Mouse (Mus musculus) midbrain, postnatal 0 days (tissue): Measurements from ENCODE around the gene Dclk2. TPM values are rescaled to one million over a fixed set of nuclear protein-coding genes. Genes with fewer than 3 reads are reported as not detected.

Experiments
- ATAC-seq: fragments of 200-750 bp; cut with Nextera tagmentation; 2 replicates; pipeline ENCODE4 v1.8.0; 2017; ENCODE audit warnings: moderate number of reproducible peaks, mild to moderate bottlenecking, moderate TSS enrichment, moderate library complexity; ENCODE audit not compliant: low FRiP score
- DNase-seq: peaks from one replicate; pipeline ENCODE4 v3.0.0-alpha.2; 2015; ENCODE audit warnings: low spot score
- H3K27ac ChIP-seq: fragments of 300-500 bp; sonication (generic); 2 replicates; pipeline ENCODE4 v1.5.1; 2014; ENCODE audit warnings: low read depth, mild to moderate bottlenecking, low read length, mixed read lengths
- H3K27me3 ChIP-seq: fragments of 300-500 bp; sonication (generic); 2 replicates; pipeline ENCODE4 v1.6.1; 2014; ENCODE audit warnings: low read length, control low read depth, mixed read lengths; ENCODE audit not compliant: insufficient read depth
- H3K36me3 ChIP-seq: fragments of 300-500 bp; sonication (generic); 2 replicates; pipeline ENCODE4 v1.6.1; 2014; ENCODE audit warnings: low read length, control low read depth, mixed read lengths; ENCODE audit not compliant: insufficient read depth
- H3K4me1 ChIP-seq: fragments of 300-500 bp; sonication (generic); 2 replicates; pipeline ENCODE4 v1.6.1; 2014; ENCODE audit warnings: mild to moderate bottlenecking, control low read depth, antibody characterized with exemption, low read length, mixed read lengths; ENCODE audit not compliant: insufficient read depth
- H3K4me2 ChIP-seq: fragments of 300-500 bp; sonication (generic); 2 replicates; pipeline ENCODE4 v1.6.1; 2014; ENCODE audit warnings: low read depth, mild to moderate bottlenecking, low read length, mixed read lengths; ENCODE audit not compliant: poor library complexity, severe bottlenecking
- H3K4me3 ChIP-seq: fragments of 300-500 bp; sonication (generic); 2 replicates; pipeline ENCODE4 v1.5.1; 2014; ENCODE audit warnings: low read depth, mild to moderate bottlenecking, low read length, moderate library complexity
- H3K9ac ChIP-seq: fragments of 300-500 bp; sonication (generic); replicated peaks from 2 replicates; pipeline ENCODE4 v1.6.1; 2014; ENCODE audit warnings: mild to moderate bottlenecking, low read length, moderate library complexity, mixed read lengths; ENCODE audit not compliant: poor library complexity, severe bottlenecking
- H3K9me3 ChIP-seq: fragments of 300-500 bp; sonication (generic); 2 replicates; pipeline ENCODE4 v1.6.1; 2016; ENCODE audit warnings: low read length, control low read depth
- CTCF ChIP-seq: IDR thresholded peaks from 2 replicates; pipeline ENCODE4 v1.5.1; 2016; ENCODE audit warnings: antibody characterized with exemption, mild to moderate bottlenecking
- WGBS: fragments of 180-500 bp; shearing (Covaris S2); extraction: QIAGEN DNeasy Blood & Tissue Kit; methylation state at CpG from one replicate; pipeline ENCODE4 v1.1.7; 2014; 5-methylcytosine and 5-hydroxymethylcytosine counted together
- polyA plus RNA-seq: library from polyadenylated mRNA; unstranded; fragments of >200 nt; fragmentation: Nextera tagmentation; extraction: Ambion mirVana; gene quantifications from 2 replicates; pipeline ENCODE4 v1.2.1, GENCODE M21; 2015
- total RNA-seq: library from RNA; depleted of rRNA; stranded (reverse); fragments of >200 nt; gene quantifications from 2 replicates; pipeline ENCODE4 v1.2.3, GENCODE M21; 2014

The Dclk2 gene
- total and polyA plus RNA-seq, 2 experiments from 2014 or later: 71.6 to 158 TPM

- Histone ChIP-seq H3K9me3 (no peaks in the 10 kb centered on the region), H3K36me3 (no peaks in the 10 kb centered on the region), H3K9ac (no peak overlapping the region), H3K27ac (no peak overlapping the region), H3K4me3 (no peak overlapping the region), H3K27me3 (no peaks in the 10 kb centered on the region), H3K4me1 (no peaks in the 10 kb centered on the region), H3K4me2 (no peak overlapping the region)
- no peak for DNase-seq
- 82% methylated on average over 4 of the region's 4 CpGs for WGBS
- no peak for ATAC-seq
- no peak for TF ChIP-seq CTCF
These were observed 158.2 kb downstream of the Dclk2 start for GRCm38 (mm10) chr3:86762456-86762855.

- ATAC-seq (no peak; the same call in 1 of the 2 replicates), DNase-seq (no peak)
- Histone ChIP-seq H3K9ac (0 out of 2 replicates have a peak overlapping the region, but pooled peaks have one; percentile 29), H3K4me1 (no peaks in the 10 kb centered on the region), H3K27ac (no peak overlapping the region), H3K27me3 (no peaks in the 10 kb centered on the region), H3K9me3 (no peaks in the 10 kb centered on the region), H3K4me3 (no peak overlapping the region), H3K4me2 (no peak overlapping the region), H3K36me3 (no peaks in the 10 kb centered on the region)
- no peak for TF ChIP-seq CTCF
- 79% methylated on average over 6 of the region's 6 CpGs for WGBS
These were observed 158.6 kb downstream of the Dclk2 start for GRCm38 (mm10) chr3:86762036-86762415.

- DNase-seq (peak; percentile 93), ATAC-seq (peak; percentile 72; the same call in 1 of the 2 replicates)
- H3K4me3 ChIP-seq: no peak overlapping the region
- whole genome bisulfite sequencing: 43% methylated on average over 9 of the region's 9 CpGs
- no peak overlapping the region for H3K4me2 ChIP-seq
- peak; percentile 95 for TF ChIP-seq CTCF
- no peaks in the 10 kb centered on the region for H3K9me3 ChIP-seq
- no peaks in the 10 kb centered on the region for H3K4me1 ChIP-seq
- no peaks in the 10 kb centered on the region for H3K27me3 ChIP-seq
- no peak overlapping the region for H3K9ac ChIP-seq
- no peak overlapping the region for H3K27ac ChIP-seq
- no peaks in the 10 kb centered on the region for H3K36me3 ChIP-seq
These were observed 159.3 kb downstream of the Dclk2 start for GRCm38 (mm10) chr3:86761095-86762035.

- TF ChIP-seq CTCF: no peak
- H3K9ac ChIP-seq: no peak overlapping the region
- H3K27me3 ChIP-seq: no peaks in the 10 kb centered on the region
- H3K4me2 ChIP-seq: no peak overlapping the region
- no peaks in the 10 kb centered on the region for H3K9me3 ChIP-seq
- no peaks in the 10 kb centered on the region for H3K36me3 ChIP-seq
- no peak overlapping the region for H3K4me3 ChIP-seq
- ATAC-seq: no peak
- DNase-seq: no peak
- H3K27ac ChIP-seq: no peak overlapping the region
- no peaks in the 10 kb centered on the region for H3K4me1 ChIP-seq
- 63% methylated on average over 7 of the region's 7 CpGs for WGBS
These were observed 160.2 kb downstream of the Dclk2 start for GRCm38 (mm10) chr3:86760474-86760873.

DNA sequence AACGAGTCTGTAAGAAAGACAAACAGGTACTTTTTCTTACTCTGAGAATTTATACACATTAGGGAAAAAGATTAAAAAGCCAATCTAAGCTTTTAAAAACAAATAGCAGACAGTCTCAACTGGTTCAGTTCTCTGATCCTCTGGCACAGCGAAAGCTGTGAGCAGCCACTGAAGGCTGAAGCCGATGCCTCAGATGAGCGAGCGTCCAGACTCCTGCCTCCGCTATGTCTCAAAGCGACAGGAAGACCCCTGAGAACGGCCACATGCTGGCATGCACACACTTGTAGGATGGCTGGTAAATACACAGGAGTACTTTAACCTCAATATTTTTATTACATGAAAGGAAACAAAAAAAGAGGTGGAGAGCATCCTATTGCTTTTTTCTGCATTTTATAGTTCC, 160.8 kb downstream of the Dclk2 start:
- no peak overlapping the region for H3K27ac ChIP-seq
- ATAC-seq (no peak), DNase-seq (no peak)
- peak overlapping the region; percentile 25 for H3K4me2 ChIP-seq
- H3K4me3 ChIP-seq: no peak overlapping the region
- H3K9me3 ChIP-seq: no peaks in the 10 kb centered on the region
- no peaks in the 10 kb centered on the region for H3K36me3 ChIP-seq
- H3K27me3 ChIP-seq: no peaks in the 10 kb centered on the region
- WGBS: 39% methylated on average over 8 of the region's 8 CpGs
- no peak overlapping the region for H3K9ac ChIP-seq
- TF ChIP-seq CTCF: no peak
- H3K4me1 ChIP-seq: no peaks in the 10 kb centered on the region

GRCm38 (mm10) chr3:86759383-86759782, 161.3 kb downstream of the Dclk2 start:
- ATAC-seq (no peak), DNase-seq (no peak)
- Histone ChIP-seq H3K36me3 (no peaks in the 10 kb centered on the region), H3K4me2 (no peak overlapping the region), H3K9ac (no peak overlapping the region), H3K4me1 (no peaks in the 10 kb centered on the region), H3K9me3 (no peaks in the 10 kb centered on the region), H3K27me3 (no peaks in the 10 kb centered on the region), H3K27ac (no peak overlapping the region), H3K4me3 (no peak overlapping the region)
- no peak for TF ChIP-seq CTCF
- WGBS: 60% methylated on average over 1 of the region's 1 CpGs
